Mouse (Mus musculus): ENCODE measurements around the gene Apol6. TPM values are rescaled to one million over a fixed set of nuclear protein-coding genes. Genes with fewer than 3 reads are reported as not detected.
"Not testable (repeated sequence)": the region's sequence is repeated elsewhere in the genome, so short reads cannot be mapped to it uniquely, and the experiment has no call there.

Apol6 gene
- polyA plus RNA-seq, 1 experiment from 2014 or later, result 0.06 TPM

DNA sequence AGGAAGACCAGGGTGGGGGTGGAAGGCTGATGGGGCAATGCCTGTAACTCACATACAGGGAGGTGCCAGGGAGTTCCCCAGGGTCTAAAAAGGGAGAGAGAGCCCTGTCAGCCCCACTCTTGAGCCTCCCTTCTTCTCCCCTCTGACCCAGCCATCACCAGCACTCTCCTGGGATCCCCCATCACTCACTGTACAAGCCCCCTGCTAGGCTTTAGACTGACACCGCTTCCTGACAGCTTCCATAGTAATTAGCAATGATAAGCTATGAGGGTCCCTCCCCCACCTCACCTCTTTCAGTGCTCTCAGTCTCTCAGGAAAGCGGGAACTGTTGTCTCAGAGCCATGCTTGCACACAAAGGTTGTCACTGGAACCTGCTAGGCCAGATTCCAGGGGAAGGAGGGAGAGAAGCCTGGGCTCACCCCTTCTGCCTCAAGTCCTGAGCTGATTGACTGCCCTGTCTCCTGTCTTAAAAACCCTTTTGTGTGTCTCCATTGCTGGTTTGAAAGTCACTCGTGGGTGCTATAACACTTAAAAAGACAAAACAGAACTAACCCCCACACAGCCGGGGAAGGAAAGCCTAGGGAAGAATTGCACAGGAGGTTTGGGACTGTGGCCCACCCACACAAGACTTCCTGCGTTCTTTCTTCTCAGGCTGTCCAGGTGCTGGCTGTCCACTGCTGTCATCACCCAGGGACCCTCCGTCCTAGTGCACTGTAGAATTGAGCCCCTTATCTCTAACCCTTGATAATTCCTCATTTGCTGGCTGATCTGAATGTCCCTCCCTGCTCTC lies 11.7 kb downstream of the Apol6 start:
- H3K9me3 ChIP-seq (replicated peaks; ENCODE audit: control insufficient read depth, low read length), result no peaks in the 10 kb centered on the region
- WGBS, result 21% methylated on average over 6 of the region's 6 CpGs
- 0 out of 2 replicates have a peak overlapping the region, but pooled peaks have one; percentile 14 for H3K9ac ChIP-seq (ENCODE audit: low read length)
- peaks cover 3% of the 10 kb centered on the region; the same call in 1 of the 2 replicates for H3K36me3 ChIP-seq (ENCODE audit: control insufficient read depth, insufficient read depth, low read length)
- H3K27me3 ChIP-seq (ENCODE audit: control insufficient read depth, insufficient read depth, low read length), result no peaks in the 10 kb centered on the region
- 0 out of 2 replicates have a peak overlapping the region, but pooled peaks have one; percentile 14 for H3K4me2 ChIP-seq (ENCODE audit: low read depth, low read length)
- peak; percentile 74; the same call in 1 of the 2 replicates for ATAC-seq (ENCODE audit: insufficient read depth, low FRiP score)
- no peak overlapping the region for H3K4me3 ChIP-seq (replicated peaks; ENCODE audit: low read length)
- H3K27ac ChIP-seq (ENCODE audit: low read length), result peak overlapping the region; percentile 63; the same call in 1 of the 2 replicates
- peaks cover 3% of the 10 kb centered on the region for H3K4me1 ChIP-seq (ENCODE audit: control insufficient read depth, insufficient read depth, low read length)

DNA sequence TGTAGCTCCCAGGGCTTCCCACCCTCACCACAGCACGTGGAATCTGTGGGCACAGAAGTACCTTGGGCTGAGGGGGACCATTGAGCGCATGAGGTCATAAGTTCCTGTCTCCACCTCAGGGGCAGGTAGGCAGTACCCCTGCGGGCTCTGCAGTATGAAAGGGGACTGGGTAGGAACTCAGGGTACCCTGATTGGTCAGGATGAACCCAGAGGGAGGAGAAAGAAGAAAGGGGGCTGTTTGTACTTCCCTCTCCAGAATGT lies 12.2 kb downstream of the Apol6 start:
- no peak overlapping the region for H3K4me3 ChIP-seq (replicated peaks; ENCODE audit: low read length)
- H3K27ac ChIP-seq (ENCODE audit: low read length), result peak overlapping the region; percentile 61; the same call in 1 of the 2 replicates
- peaks cover 3% of the 10 kb centered on the region for H3K4me1 ChIP-seq (ENCODE audit: control insufficient read depth, insufficient read depth, low read length)
- no peak overlapping the region for H3K9ac ChIP-seq (ENCODE audit: low read length)
- ATAC-seq (ENCODE audit: insufficient read depth, low FRiP score), result no peak
- peaks cover 3% of the 10 kb centered on the region; the same call in 1 of the 2 replicates for H3K36me3 ChIP-seq (ENCODE audit: control insufficient read depth, insufficient read depth, low read length)
- H3K9me3 ChIP-seq (replicated peaks; ENCODE audit: control insufficient read depth, low read length), result no peaks in the 10 kb centered on the region
- WGBS, result 41% methylated on average over 3 of the region's 3 CpGs
- H3K27me3 ChIP-seq (ENCODE audit: control insufficient read depth, insufficient read depth, low read length), result no peaks in the 10 kb centered on the region
- H3K4me2 ChIP-seq (ENCODE audit: low read depth, low read length), result no peak overlapping the region

DNA sequence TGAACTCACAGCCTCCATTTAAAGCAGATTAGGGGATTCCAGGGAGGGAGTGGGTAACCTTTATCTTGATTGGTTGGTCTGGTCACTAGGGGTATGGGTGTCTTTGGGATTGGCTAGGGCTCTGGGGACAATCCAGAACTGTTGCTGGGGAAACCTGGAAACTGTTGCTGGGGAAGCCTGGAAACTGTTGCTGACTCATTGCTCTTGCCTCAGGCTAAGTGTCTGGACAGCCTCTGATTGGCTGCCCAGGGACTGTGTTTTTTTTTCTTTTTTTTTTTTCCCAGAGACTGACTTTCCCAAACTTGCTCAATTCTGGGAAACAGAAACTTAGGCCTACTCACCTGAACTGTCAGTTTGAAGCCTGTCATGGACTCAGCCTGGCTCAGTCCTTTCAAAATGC lies 14.0 kb downstream of the Apol6 start:
- no peaks in the 10 kb centered on the region for H3K9me3 ChIP-seq (replicated peaks; ENCODE audit: control insufficient read depth, low read length)
- no peak overlapping the region for H3K4me3 ChIP-seq (replicated peaks; ENCODE audit: low read length)
- no peaks in the 10 kb centered on the region for H3K27me3 ChIP-seq (ENCODE audit: control insufficient read depth, insufficient read depth, low read length)
- H3K4me2 ChIP-seq (ENCODE audit: low read depth, low read length), result no peak overlapping the region
- peaks cover 3% of the 10 kb centered on the region; the same call in 1 of the 2 replicates for H3K36me3 ChIP-seq (ENCODE audit: control insufficient read depth, insufficient read depth, low read length)
- no peak overlapping the region for H3K9ac ChIP-seq (ENCODE audit: low read length)
- no peak overlapping the region for H3K27ac ChIP-seq (ENCODE audit: low read length)
- peaks cover 3% of the 10 kb centered on the region for H3K4me1 ChIP-seq (ENCODE audit: control insufficient read depth, insufficient read depth, low read length)
- no peak for ATAC-seq (ENCODE audit: insufficient read depth, low FRiP score)

DNA sequence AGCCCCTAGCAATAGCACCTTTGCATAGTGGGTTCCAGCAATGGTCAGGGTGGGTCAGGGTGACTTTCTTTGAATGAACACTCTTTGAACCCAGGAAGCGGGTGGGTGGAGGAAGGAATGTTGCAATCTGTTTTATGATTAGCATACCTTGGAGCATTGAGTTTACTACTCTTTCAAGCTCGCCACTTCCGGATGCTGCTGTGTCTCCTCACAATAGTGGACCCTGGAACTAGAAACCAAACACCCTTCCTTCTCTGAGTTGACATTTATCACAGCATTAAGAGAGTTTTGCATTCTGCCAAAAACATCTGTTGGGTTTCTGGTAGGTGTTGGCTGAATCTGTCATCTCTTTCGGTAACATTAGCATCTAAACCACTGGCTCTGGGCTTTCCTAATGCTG lies 14.9 kb downstream of the Apol6 start:
- not testable (repeated sequence) for H3K4me2 ChIP-seq (ENCODE audit: low read depth, low read length); H3K27ac ChIP-seq (ENCODE audit: low read length); H3K27me3 ChIP-seq (ENCODE audit: control insufficient read depth, insufficient read depth, low read length); ATAC-seq (ENCODE audit: insufficient read depth, low FRiP score); H3K9ac ChIP-seq (ENCODE audit: low read length); H3K4me1 ChIP-seq (ENCODE audit: control insufficient read depth, insufficient read depth, low read length); H3K4me3 ChIP-seq (replicated peaks; ENCODE audit: low read length); H3K36me3 ChIP-seq (ENCODE audit: control insufficient read depth, insufficient read depth, low read length); H3K9me3 ChIP-seq (replicated peaks; ENCODE audit: control insufficient read depth, low read length)
- WGBS, result 91% methylated on average over 4 of the region's 4 CpGs

DNA sequence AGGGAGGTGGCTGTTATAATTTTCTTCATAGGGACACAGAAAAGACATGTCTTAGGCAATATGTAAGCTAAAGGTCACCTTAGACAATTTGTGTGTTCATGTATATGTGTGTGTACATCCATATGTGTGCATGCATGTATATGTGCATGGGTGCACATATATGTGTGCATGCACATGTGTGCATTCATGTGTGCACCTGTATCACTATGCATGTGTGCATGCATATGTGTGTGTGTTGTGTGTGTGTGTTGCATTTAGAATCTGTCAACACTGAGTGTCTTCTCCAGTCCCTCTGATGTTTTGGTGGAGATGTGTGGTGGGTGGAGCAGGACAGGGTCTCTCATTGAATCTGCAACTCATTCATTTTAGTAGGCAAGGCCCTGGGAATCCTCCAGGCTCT lies 18.2 kb downstream of the Apol6 start:
- H3K9me3 ChIP-seq (replicated peaks; ENCODE audit: control insufficient read depth, low read length), result no peaks in the 10 kb centered on the region
- H3K4me3 ChIP-seq (replicated peaks; ENCODE audit: low read length), result no peak overlapping the region
- no peak overlapping the region for H3K9ac ChIP-seq (ENCODE audit: low read length)
- no peaks in the 10 kb centered on the region for H3K4me1 ChIP-seq (ENCODE audit: control insufficient read depth, insufficient read depth, low read length)
- ATAC-seq (ENCODE audit: insufficient read depth, low FRiP score), result no peak
- H3K4me2 ChIP-seq (ENCODE audit: low read depth, low read length), result no peak overlapping the region
- H3K27me3 ChIP-seq (ENCODE audit: control insufficient read depth, insufficient read depth, low read length), result no peaks in the 10 kb centered on the region
- H3K36me3 ChIP-seq (ENCODE audit: control insufficient read depth, insufficient read depth, low read length), result peaks cover 3% of the 10 kb centered on the region; the same call in 1 of the 2 replicates
- H3K27ac ChIP-seq (ENCODE audit: low read length), result no peak overlapping the region

DNA sequence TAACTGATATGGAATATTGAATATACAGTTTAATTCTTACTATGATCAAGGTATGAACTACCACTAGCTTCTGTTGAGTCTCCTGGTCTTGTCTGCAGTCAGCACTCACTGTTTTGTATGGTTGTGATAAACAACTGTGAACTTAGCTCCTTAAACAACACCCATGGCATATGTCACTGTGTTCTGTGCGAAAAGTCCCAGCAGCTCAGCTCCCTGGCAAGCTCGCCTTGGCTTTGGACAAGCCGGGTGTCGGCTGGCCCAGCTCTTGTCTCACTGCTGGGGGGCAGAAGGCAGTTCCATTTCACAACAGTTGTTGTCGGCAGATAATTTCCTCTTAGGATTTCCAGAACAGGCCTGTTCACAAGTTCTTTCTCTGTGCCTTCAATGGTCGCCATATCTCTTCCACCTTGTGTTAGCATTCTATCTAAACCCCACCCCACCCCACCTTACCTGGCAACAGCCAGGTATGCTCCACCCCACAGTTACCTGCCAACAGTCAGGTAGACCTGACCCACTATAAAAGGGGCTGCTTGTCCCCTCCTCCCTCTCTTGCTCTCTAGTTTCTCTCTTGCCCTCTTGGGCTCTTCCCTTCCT lies 20.8 kb downstream of the Apol6 start:
- H3K9me3 ChIP-seq (replicated peaks; ENCODE audit: control insufficient read depth, low read length), result no peaks in the 10 kb centered on the region
- no peaks in the 10 kb centered on the region for H3K36me3 ChIP-seq (ENCODE audit: control insufficient read depth, insufficient read depth, low read length)
- ATAC-seq (ENCODE audit: insufficient read depth, low FRiP score), result peak; percentile 70; the same call in 1 of the 2 replicates
- H3K4me3 ChIP-seq (replicated peaks; ENCODE audit: low read length), result no peak overlapping the region
- peaks cover 5% of the 10 kb centered on the region for H3K4me1 ChIP-seq (ENCODE audit: control insufficient read depth, insufficient read depth, low read length)
- no peaks in the 10 kb centered on the region for H3K27me3 ChIP-seq (ENCODE audit: control insufficient read depth, insufficient read depth, low read length)
- H3K4me2 ChIP-seq (ENCODE audit: low read depth, low read length), result no peak overlapping the region
- H3K9ac ChIP-seq (ENCODE audit: low read length), result no peak overlapping the region
- H3K27ac ChIP-seq (ENCODE audit: low read length), result peak overlapping the region; percentile 46; the same call in 1 of the 2 replicates
- 81% methylated on average over 6 of the region's 6 CpGs for WGBS

DNA sequence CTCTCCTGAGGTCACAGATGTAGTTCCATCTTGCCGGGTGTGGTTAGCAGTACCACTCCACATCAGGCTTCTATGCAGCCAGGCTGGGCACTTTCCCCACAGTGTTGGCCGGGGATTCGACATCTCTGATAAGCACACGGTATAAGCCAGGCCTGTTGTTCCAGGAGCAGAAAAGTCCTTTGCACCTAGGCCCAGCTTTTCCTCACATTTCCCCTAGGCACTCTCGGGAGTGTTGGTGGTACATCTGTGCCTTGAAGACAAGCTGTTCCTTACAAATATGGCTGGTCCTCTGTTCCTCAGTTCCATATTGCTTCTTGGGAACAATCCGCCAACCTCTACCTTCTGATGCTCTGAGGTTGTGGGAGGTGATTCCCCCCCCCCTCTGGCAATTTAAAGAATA lies 21.7 kb downstream of the Apol6 start:
- ATAC-seq (ENCODE audit: insufficient read depth, low FRiP score), result no peak

DNA sequence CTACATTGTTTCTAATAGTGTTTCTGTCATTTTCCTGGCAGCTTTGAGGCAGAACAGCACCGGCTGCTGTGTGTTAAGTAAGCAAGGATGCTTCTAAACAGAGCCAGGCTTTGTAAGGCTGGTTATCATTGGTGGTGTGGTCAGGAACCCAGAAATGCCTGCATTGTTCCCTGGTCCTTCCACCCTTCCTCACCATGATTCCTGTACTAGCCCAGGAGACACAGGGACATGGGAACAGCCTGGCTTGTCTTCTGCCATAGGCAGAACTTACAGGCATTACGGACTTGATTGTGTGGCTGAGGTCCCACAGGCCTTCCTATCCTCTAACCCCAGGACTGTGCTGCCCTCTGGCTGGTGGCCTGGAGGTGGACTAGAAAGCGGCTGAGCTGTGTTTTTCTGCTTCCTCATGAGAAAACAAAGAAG lies 23.9 kb downstream of the Apol6 start:
- H3K9ac ChIP-seq (ENCODE audit: low read length), result no peak overlapping the region
- no peak overlapping the region for H3K4me2 ChIP-seq (ENCODE audit: low read depth, low read length)
- H3K27me3 ChIP-seq (ENCODE audit: control insufficient read depth, insufficient read depth, low read length), result no peaks in the 10 kb centered on the region
- no peaks in the 10 kb centered on the region for H3K9me3 ChIP-seq (replicated peaks; ENCODE audit: control insufficient read depth, low read length)
- WGBS, result 64% methylated on average over 3 of the region's 3 CpGs
- H3K36me3 ChIP-seq (ENCODE audit: control insufficient read depth, insufficient read depth, low read length), result no peaks in the 10 kb centered on the region
- peak overlapping the region; percentile 27; the same call in 1 of the 2 replicates for H3K27ac ChIP-seq (ENCODE audit: low read length)
- no peak for ATAC-seq (ENCODE audit: insufficient read depth, low FRiP score)
- H3K4me3 ChIP-seq (replicated peaks; ENCODE audit: low read length), result no peak overlapping the region
- H3K4me1 ChIP-seq (ENCODE audit: control insufficient read depth, insufficient read depth, low read length), result peaks cover 17% of the 10 kb centered on the region

More for the DNA sequence above, 21.7 kb downstream of the Apol6 start:
- no peak overlapping the region for H3K9ac ChIP-seq (ENCODE audit: low read length)
- H3K27ac ChIP-seq (ENCODE audit: low read length), result no peak overlapping the region
- H3K4me2 ChIP-seq (ENCODE audit: low read depth, low read length), result no peak overlapping the region
- no peaks in the 10 kb centered on the region for H3K9me3 ChIP-seq (replicated peaks; ENCODE audit: control insufficient read depth, low read length)
- no peaks in the 10 kb centered on the region for H3K36me3 ChIP-seq (ENCODE audit: control insufficient read depth, insufficient read depth, low read length)
- H3K4me3 ChIP-seq (replicated peaks; ENCODE audit: low read length), result no peak overlapping the region
- peaks cover 5% of the 10 kb centered on the region for H3K4me1 ChIP-seq (ENCODE audit: control insufficient read depth, insufficient read depth, low read length)
- WGBS, result 63% methylated on average over 6 of the region's 6 CpGs
- no peaks in the 10 kb centered on the region for H3K27me3 ChIP-seq (ENCODE audit: control insufficient read depth, insufficient read depth, low read length)

DNA sequence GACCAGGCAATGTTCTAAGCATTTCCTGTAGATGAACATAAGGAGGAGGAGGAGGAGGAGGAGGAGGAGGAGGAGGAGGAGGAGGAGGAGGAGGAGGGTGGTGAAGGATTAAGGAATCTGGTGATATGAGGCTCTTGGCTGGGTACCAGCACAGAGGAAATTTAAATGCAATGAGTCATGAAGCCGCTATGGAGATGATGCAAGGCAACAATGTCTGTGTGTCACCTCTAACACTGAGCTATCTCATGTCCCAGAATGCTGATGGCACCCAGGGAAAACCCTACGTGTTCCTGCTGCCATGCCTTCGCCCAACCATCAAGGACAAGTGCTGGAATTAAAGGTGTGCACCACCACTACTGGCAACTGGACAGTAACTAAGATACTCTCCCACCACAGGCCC lies 24.5 kb downstream of the Apol6 start:
- 83% methylated on average over 3 of the region's 3 CpGs for WGBS
- peaks cover 17% of the 10 kb centered on the region for H3K4me1 ChIP-seq (ENCODE audit: control insufficient read depth, insufficient read depth, low read length)
- no peak overlapping the region for H3K9ac ChIP-seq (ENCODE audit: low read length)
- H3K4me3 ChIP-seq (replicated peaks; ENCODE audit: low read length), result no peak overlapping the region
- H3K9me3 ChIP-seq (replicated peaks; ENCODE audit: control insufficient read depth, low read length), result no peaks in the 10 kb centered on the region
- no peak overlapping the region for H3K4me2 ChIP-seq (ENCODE audit: low read depth, low read length)
- no peaks in the 10 kb centered on the region for H3K27me3 ChIP-seq (ENCODE audit: control insufficient read depth, insufficient read depth, low read length)
- ATAC-seq (ENCODE audit: insufficient read depth, low FRiP score), result no peak
- H3K36me3 ChIP-seq (ENCODE audit: control insufficient read depth, insufficient read depth, low read length), result no peaks in the 10 kb centered on the region
- no peak overlapping the region for H3K27ac ChIP-seq (ENCODE audit: low read length)

Data from stomach, embryonic 16.5 days (tissue).